Mouse (Mus musculus): ENCODE results near the gene Akap1.
A peak's percentile ranks its signal among the peaks of the same experiment; 100 is the strongest.

DNA sequence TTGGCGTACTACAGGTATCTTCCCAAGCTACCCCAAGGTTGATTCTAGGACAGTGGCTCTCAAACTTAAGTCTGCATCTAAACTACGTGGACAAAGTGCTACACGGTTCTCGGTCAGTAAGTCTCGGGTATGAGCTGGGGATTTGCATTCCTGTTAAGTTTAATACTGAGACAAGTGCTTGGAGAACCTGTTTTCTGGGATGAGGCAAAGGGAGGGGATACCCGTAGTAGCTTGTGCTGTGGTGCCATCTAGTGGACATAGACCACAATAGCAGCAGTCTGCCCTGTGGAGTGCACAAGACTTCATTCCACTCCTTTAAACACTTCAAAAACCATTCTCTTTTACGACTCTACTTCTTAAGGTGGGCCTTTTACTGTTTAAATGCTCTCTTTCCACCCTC, 41.4 kb downstream of the Akap1 start:
- TF ChIP-seq CTCF (IDR thresholded peaks at IDR 0.05; ENCODE audit: low read depth, low read length) (peak; percentile 88), GATA1 (IDR thresholded peaks at IDR 0.05; ENCODE audit: borderline replicate concordance, low read length) (no peak)

All from G1E (cell line).